Mouse (Mus musculus) neutrophil, adult 5-6 weeks (primary cell): ENCODE measurements around the gene Dmwd. TPM values are rescaled to one million over a fixed set of nuclear protein-coding genes. Genes with fewer than 3 reads are reported as not detected.
A peak's percentile ranks its signal among the peaks of the same experiment; 100 is the strongest.
"Not testable (repeated sequence)": the region's sequence is repeated elsewhere in the genome, so short reads cannot be mapped to it uniquely, and the experiment has no call there.

Experiments
- ATAC-seq: fragments of 151-379, 151-347 bp; 2 replicates; pipeline ENCODE4 v1.8.0; 2017; ENCODE audit warnings: mild to moderate bottlenecking, moderate TSS enrichment; ENCODE audit not compliant: insufficient number of reproducible peaks, poor library complexity, low FRiP score, severe bottlenecking; ENCODE audit errors: extremely low read depth
- total RNA-seq: library from RNA; stranded (forward); fragments of 200-1000 nt; gene quantifications from 2 replicates; pipeline ENCODE4 v1.2.3, GENCODE M21; 2017

Gene Dmwd
- total RNA-seq, 1 experiment from 2014 or later: 3.4 TPM

- no peak for ATAC-seq
Observed at GRCm38 (mm10) chr7:19067935-19068334, 8.1 kb upstream of the Dmwd start.

- ATAC-seq: peak; percentile 46
Observed at GRCm38 (mm10) chr7:19068707-19069106, 7.3 kb upstream of the Dmwd start.

DNA sequence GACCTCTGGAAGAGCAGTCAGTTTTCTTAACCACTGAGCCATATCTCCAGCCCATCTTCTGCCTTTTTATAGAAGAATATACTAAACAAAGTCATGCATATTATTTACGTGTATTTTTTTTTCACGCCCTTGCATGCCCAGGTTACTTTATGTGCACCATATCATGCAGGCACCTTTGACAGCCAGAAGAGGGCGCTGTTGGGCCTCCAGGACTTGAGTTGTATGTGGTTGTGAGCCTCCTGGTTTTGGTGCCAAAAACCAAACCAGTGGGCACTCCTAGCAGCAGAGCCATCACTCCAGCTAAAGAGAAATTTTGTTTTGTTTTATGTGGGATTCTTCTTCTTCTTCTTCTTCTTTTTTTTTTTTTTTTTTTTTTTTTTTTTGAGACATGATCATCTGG, 6.5 kb upstream of the Dmwd start:
- ATAC-seq: no peak

GRCm38 (mm10) chr7:19071024-19071423, 5.0 kb upstream of the Dmwd start:
- not testable (repeated sequence) for ATAC-seq

DNA sequence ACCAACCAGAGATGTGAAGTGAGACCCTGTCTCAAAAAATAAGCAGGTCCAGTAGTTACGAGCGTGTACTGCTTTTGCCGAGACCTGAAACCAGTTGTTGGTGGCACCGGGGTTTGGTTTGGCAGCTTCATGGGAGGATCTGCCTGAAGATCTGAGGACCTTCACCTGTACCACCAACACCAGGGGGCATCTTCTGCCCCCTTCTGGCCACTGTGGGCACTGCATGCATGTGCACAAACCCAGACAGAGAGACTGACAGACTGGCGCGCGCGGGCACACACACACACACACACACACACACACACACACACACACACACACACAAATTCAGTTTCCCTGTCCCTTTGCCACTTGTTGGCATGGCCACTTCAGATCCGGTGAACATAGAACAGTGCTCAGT, 2.5 kb upstream of the Dmwd start:
- ATAC-seq: no peak

GRCm38 (mm10) chr7:19074494-19074893, 1.5 kb upstream of the Dmwd start:
- no peak for ATAC-seq

- ATAC-seq: no peak
Observed at GRCm38 (mm10) chr7:19075231-19075630, 796 bp upstream of the Dmwd start.

GRCm38 (mm10) chr7:19076586-19076991, 562 bp downstream of the Dmwd start:
- ATAC-seq: no peak

- peak; percentile 86 for ATAC-seq
Observed at GRCm38 (mm10) chr7:19077761-19078160, 1.7 kb downstream of the Dmwd start.

GRCm38 (mm10) chr7:19078732-19079131, 2.7 kb downstream of the Dmwd start:
- no peak for ATAC-seq

DNA sequence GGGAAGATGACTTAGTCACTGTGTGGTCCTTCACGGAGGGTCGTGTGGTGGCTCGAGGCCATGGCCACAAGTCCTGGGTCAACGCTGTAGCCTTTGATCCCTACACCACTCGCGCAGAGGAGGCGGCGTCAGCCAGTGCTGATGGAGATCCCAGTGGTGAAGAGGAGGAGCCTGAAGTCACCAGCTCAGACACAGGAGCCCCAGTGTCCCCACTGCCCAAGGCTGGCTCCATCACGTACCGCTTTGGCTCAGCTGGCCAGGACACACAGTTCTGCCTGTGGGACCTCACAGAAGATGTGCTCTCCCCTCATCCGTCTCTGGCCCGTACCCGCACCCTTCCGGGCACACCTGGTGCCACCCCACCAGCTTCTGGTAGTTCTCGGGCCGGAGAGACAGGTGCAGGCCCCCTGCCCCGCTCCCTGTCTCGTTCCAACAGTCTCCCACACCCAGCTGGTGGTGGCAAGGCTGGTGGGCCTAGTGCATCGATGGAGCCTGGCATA, 4.5 kb downstream of the Dmwd start:
- ATAC-seq: no peak

GRCm38 (mm10) chr7:19082171-19082570, 6.1 kb downstream of the Dmwd start:
- no peak for ATAC-seq

DNA sequence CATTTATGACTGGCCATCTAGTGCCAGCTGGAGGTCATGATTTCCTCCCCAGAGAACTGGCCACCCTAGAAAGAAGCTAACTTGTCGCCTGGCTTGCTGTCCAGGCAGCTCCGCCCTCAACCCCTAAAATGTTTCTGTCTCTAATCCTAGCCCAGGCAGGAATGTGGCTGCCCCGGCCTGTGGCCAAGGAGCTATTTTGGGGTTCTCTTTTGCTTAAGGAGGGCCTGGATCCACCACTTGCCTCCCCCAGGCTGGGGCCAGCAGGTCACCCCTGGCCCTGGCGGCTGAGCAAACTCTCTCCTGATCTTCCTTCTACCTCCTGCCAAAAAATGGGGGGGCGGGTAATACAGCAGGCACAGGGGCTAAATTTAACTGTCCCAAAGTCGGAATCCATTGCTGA, 7.1 kb downstream of the Dmwd start:
- ATAC-seq: no peak

DNA sequence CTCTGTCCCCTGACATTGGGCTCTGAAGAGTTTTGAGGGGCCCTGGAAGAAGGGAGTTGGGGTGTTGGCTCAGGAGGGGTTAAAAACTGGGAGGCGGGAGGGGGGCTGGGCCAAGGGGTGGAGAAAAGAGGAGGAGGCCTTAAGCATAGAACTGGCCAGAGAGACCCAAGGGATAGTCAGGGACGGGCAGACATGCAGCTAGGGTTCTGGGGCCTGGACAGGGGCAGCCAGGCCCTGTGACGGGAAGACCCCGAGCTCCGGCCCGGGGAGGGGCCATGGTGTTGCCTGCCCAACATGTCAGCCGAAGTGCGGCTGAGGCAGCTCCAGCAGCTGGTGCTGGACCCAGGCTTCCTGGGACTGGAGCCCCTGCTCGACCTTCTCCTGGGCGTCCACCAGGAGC, 7.7 kb downstream of the Dmwd start, which contains the start of gene Dmpk:
Dmpk (plus strand) TSS at position 149 of the 400 bp plus-strand sequence.
- no peak for ATAC-seq

DNA sequence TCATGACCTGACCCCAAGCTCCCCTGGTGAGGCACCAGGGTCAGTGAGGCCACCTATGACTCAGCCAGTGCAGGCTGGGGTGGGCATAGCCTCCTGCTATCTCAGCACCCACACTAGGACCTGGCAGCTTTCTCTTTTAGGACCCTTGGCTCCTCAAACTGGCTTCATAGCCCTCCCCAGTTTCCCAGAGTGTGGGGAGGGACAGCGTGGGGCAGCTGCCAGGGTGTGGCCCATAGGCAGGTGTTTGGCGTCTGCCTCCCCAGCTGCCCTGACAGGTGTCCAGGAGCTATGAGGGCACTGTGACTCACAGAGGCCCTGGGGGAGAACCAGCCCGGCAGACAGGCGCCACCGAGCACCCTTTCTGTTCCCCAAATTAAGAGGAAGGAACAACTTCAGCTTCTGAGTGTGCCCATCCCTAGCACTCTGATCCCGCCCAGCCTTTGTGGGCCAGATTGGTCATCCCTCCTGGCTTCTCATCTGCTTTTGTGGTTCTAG, 8.3 kb downstream of the Dmwd start:
- peak; percentile 66 for ATAC-seq

DNA sequence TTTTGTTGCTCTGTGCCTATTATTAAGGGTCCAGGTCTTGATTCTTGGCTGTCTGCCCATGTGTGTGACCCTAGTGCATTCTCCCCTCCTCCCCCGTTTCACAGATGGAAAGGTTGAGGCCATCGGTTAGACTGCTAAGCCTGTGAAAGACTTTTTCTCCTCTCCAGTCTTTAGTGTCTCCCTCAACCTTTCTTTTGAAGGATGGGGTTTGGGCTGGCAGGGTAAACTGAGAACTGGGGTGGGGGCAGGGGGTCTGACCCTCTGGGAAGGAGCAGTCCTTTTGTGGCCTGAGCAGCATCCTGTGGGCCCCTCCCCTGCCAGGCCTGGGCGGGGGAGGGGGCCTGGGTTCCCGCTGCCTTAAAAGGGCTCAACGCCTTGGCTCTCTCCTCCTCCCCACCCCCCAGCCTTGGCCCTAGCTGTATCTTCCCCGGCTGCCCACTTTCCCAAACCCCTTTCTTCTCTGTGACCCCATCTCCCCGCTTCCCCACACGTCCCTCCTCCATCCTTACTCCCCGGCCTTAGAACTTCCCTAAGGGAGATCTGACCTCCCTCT, 9.0 kb downstream of the Dmwd start:
- no peak for ATAC-seq

DNA sequence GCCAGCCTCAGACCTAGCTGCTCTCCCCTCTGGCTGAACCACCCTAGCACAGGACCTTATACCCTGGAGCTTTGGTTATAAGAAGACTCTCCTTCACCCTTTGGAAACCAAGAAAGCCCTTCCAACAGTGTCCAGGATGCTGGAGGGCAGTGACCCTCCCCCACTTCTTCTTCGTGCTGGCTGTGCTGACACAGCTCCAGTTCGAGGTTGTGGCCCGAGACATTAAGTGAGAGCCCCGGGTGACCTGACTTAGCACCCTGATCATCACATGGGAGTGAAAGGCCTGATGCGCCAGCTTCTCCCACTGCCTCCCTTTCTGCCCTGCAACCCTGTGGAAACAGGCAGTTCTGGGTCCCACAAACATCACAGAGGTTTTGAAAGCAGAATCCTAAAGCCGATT, 9.5 kb downstream of the Dmwd start:
- ATAC-seq: no peak

DNA sequence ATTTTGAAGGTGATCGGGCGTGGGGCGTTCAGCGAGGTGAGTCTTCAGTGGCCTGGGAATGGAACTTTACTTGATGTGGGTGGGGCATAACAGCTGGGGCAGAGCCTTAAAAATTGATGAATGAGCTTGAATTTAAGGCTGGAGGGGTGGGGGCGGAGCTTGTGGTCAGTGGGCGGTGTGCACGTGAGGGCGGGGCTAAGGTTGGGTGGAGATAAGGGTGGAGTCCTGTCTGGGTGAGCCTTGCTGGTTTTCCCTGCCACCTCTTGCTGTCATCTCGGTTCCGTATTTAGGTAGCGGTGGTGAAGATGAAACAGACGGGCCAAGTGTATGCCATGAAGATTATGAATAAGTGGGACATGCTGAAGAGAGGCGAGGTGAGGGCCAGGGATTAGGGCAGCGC, 10.0 kb downstream of the Dmwd start:
- peak; percentile 45 for ATAC-seq

- ATAC-seq: no peak
Observed at GRCm38 (mm10) chr7:19086760-19087159, 10.7 kb downstream of the Dmwd start.

DNA sequence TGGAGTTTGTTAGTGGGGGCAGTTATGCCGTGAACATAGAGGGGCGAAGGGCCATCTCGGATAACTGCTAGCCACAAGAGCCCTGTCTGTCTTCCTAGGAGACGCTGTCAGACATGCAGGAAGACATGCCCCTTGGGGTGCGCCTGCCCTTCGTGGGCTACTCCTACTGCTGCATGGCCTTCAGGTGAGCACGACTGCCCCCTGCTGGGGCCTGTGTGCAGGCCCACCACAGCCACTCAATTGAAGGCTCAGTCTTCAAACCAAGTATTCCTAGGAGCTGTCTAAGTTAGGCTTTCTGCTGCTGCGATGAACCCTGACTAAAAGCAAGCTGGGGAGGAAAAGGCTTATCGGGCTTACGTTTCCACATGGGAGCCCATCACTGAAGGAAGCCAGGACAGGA, 12.8 kb downstream of the Dmwd start:
- ATAC-seq: peak; percentile 30

DNA sequence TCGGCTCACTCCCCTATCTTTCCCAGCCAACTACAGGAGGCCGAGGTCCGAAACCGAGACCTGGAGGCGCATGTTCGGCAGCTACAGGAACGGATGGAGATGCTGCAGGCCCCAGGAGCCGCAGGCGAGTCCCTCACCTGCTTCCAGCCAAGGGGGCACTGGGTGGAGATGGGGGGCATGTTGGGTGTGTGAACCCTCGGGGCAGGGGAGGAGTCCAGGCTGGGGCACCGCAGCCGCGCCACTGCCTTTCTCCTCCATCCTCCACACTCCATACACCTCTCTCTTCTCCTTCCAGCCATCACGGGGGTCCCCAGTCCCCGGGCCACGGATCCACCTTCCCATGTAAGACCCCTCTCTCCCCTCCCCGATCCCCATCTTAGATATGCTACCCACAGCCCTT, 15.9 kb downstream of the Dmwd start:
- no peak for ATAC-seq
